Mouse (Mus musculus): ENCODE data around the gene Sez6l2. TPM values are rescaled to one million over a fixed set of nuclear protein-coding genes. Genes with fewer than 3 reads are reported as not detected.

Gene Sez6l2
- polyA plus RNA-seq, 1 experiment, result 0.10 TPM

- TF ChIP-seq REST (IDR thresholded peaks at IDR 0.05; ENCODE audit: insufficient read depth, insufficient read length), result no peak
- TF ChIP-seq MYOG (IDR thresholded peaks at IDR 0.05; ENCODE audit: control insufficient read depth in 1 of 3, insufficient read depth in 1 of 3, insufficient read length in 2 of 3, low read depth in 2 of 3), result peak in 2 of 3 experiments; percentile 14 to 59
- TF ChIP-seq MYOD1 (IDR thresholded peaks at IDR 0.05; ENCODE audit: control insufficient read depth in 1 of 3, insufficient read length in 2 of 3, low read depth in 2 of 3), result peak in 1 of 3 experiments; percentile 29
- TF ChIP-seq MAX (IDR thresholded peaks at IDR 0.05; ENCODE audit: low read depth), result peak; percentile 52
- TF ChIP-seq POLR2A (IDR thresholded peaks at IDR 0.05; ENCODE audit: insufficient read length, low read depth), result peak; percentile 9
- TF ChIP-seq USF1 (IDR thresholded peaks at IDR 0.05; ENCODE audit: low read depth), result no peak
- Histone ChIP-seq H3K79me2 (ENCODE audit: control insufficient read depth, insufficient read depth) (peaks cover 13% of the 10 kb centered on the region), H3ac (ENCODE audit: control insufficient read depth, insufficient read length) (peak within 1 kb of the TSS; percentile 83)
Measured at GRCm38 (mm10) chr7:126975950-126976866, 25.8 kb downstream of the Sez6l2 start, which contains the start of gene Cdiptos. Gene Cdiptos (minus strand): TSS chr7:126976098.

DNA sequence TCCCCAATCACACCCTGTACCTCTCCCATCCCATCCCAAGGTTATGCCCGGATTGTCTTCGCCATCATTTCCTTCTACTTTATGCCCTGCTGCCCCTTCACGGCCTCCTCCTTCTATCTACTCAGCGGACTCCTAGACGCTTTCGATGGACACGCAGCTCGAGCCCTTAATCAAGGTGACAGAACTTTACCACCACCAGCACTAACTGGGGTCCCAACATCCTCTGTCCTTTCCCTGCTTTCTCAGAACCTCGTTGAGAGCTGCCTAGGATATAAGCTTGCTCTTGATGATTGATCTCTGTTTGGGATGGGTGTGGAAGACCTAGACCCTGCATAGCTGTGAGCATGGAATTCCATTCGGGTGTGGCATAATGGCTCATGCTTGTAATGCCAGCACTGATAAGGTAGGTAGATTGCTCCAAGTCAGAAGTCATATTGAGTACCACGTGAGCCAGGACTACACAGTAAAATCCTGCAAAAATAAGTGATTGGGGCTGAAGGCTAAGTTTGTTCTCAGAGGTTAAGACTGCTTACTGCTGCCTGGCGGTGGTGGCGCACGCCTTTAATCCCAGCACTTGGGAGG, 26.6 kb downstream of the Sez6l2 start:
- Histone ChIP-seq H3K79me2 (ENCODE audit: control insufficient read depth, insufficient read depth) (peaks cover 13% of the 10 kb centered on the region), H3K27me3 (ENCODE audit: control insufficient read depth, insufficient read depth, insufficient read length) (no peaks in the 10 kb centered on the region), H3K4me2 (ENCODE audit: low read depth) (peak overlapping the region; percentile 77), H3K36me3 (ENCODE audit: control insufficient read depth, insufficient read depth) (peaks cover 14% of the 10 kb centered on the region), H3ac (ENCODE audit: control insufficient read depth, insufficient read length) (peak overlapping the region; percentile 83), H3K4me3 (peak overlapping the region; percentile 95)
- TF ChIP-seq POLR2AphosphoS2 (IDR thresholded peaks at IDR 0.05; ENCODE audit: insufficient read length, low read depth), result no peak
- no peak for TF ChIP-seq CEBPB (IDR thresholded peaks at IDR 0.05; ENCODE audit: insufficient read depth, poor library complexity, severe bottlenecking)
- TF ChIP-seq REST (IDR thresholded peaks at IDR 0.05; ENCODE audit: insufficient read depth, insufficient read length), result no peak
- TF ChIP-seq E2F4 (IDR thresholded peaks at IDR 0.05; ENCODE audit: insufficient read depth), result no peak
- no peak for TF ChIP-seq MAX (IDR thresholded peaks at IDR 0.05; ENCODE audit: low read depth)
- no peak for TF ChIP-seq SRF (IDR thresholded peaks at IDR 0.05; ENCODE audit: control insufficient read depth, insufficient read length, low read depth)
- TF ChIP-seq MYOG (IDR thresholded peaks at IDR 0.05; ENCODE audit: control insufficient read depth in 1 of 3, insufficient read depth in 1 of 3, insufficient read length in 2 of 3, low read depth in 2 of 3), result no peak
- no peak for TF ChIP-seq POLR2A (IDR thresholded peaks at IDR 0.05; ENCODE audit: insufficient read length, low read depth)
- TF ChIP-seq TCF3 (IDR thresholded peaks at IDR 0.05; ENCODE audit: insufficient read length, low read depth), result no peak
- no peak for TF ChIP-seq TCF12 (IDR thresholded peaks at IDR 0.05; ENCODE audit: insufficient read depth, poor library complexity, severe bottlenecking)
- TF ChIP-seq USF1 (IDR thresholded peaks at IDR 0.05; ENCODE audit: low read depth), result no peak

More at GRCm38 (mm10) chr7:126975950-126976866, 25.8 kb downstream of the Sez6l2 start, which contains the start of gene Cdiptos:
- H3K27me3 ChIP-seq (ENCODE audit: control insufficient read depth, insufficient read depth, insufficient read length), result peaks cover under 1% of the 10 kb centered on the region
- H3K36me3 ChIP-seq (ENCODE audit: control insufficient read depth, insufficient read depth), result peaks cover 14% of the 10 kb centered on the region
- peak within 1 kb of the TSS; percentile 77 for H3K4me2 ChIP-seq (ENCODE audit: low read depth)
- peak within 1 kb of the TSS; percentile 95 for H3K4me3 ChIP-seq

- TF ChIP-seq SRF (IDR thresholded peaks at IDR 0.05; ENCODE audit: control insufficient read depth, insufficient read length, low read depth) (no peak), TCF3 (IDR thresholded peaks at IDR 0.05; ENCODE audit: insufficient read length, low read depth) (no peak), POLR2AphosphoS2 (IDR thresholded peaks at IDR 0.05; ENCODE audit: insufficient read length, low read depth) (no peak), MAX (IDR thresholded peaks at IDR 0.05; ENCODE audit: low read depth) (no peak), TCF12 (IDR thresholded peaks at IDR 0.05; ENCODE audit: insufficient read depth, poor library complexity, severe bottlenecking) (no peak), CEBPB (IDR thresholded peaks at IDR 0.05; ENCODE audit: insufficient read depth, poor library complexity, severe bottlenecking) (no peak), REST (IDR thresholded peaks at IDR 0.05; ENCODE audit: insufficient read depth, insufficient read length) (no peak), E2F4 (IDR thresholded peaks at IDR 0.05; ENCODE audit: insufficient read depth) (no peak), MYOG (IDR thresholded peaks at IDR 0.05; ENCODE audit: control insufficient read depth in 1 of 3, insufficient read depth in 1 of 3, insufficient read length in 2 of 3, low read depth in 2 of 3) (no peak), USF1 (IDR thresholded peaks at IDR 0.05; ENCODE audit: low read depth) (no peak), POLR2A (IDR thresholded peaks at IDR 0.05; ENCODE audit: insufficient read length, low read depth) (no peak), MYOD1 (IDR thresholded peaks at IDR 0.05; ENCODE audit: control insufficient read depth in 1 of 3, insufficient read length in 2 of 3, low read depth in 2 of 3) (no peak)
- H3K4me2 ChIP-seq (ENCODE audit: low read depth), result no peak overlapping the region
- no peaks in the 10 kb centered on the region for H3K27me3 ChIP-seq (ENCODE audit: control insufficient read depth, insufficient read depth, insufficient read length)
- H3ac ChIP-seq (ENCODE audit: control insufficient read depth, insufficient read length), result no peak overlapping the region
- peaks cover 13% of the 10 kb centered on the region for H3K79me2 ChIP-seq (ENCODE audit: control insufficient read depth, insufficient read depth)
- H3K36me3 ChIP-seq (ENCODE audit: control insufficient read depth, insufficient read depth), result peaks cover 14% of the 10 kb centered on the region
- H3K4me3 ChIP-seq, result no peak overlapping the region
Measured at GRCm38 (mm10) chr7:126978841-126979240, 28.5 kb downstream of the Sez6l2 start.

GRCm38 (mm10) chr7:126981601-126982000, 31.2 kb downstream of the Sez6l2 start:
- no peak overlapping the region for H3K4me3 ChIP-seq
- H3K4me2 ChIP-seq (ENCODE audit: low read depth), result no peak overlapping the region
- H3K36me3 ChIP-seq (ENCODE audit: control insufficient read depth, insufficient read depth), result peaks cover 14% of the 10 kb centered on the region
- peaks cover 9% of the 10 kb centered on the region for H3K79me2 ChIP-seq (ENCODE audit: control insufficient read depth, insufficient read depth)
- TF ChIP-seq POLR2A (IDR thresholded peaks at IDR 0.05; ENCODE audit: insufficient read length, low read depth), result no peak
- no peak for TF ChIP-seq TCF3 (IDR thresholded peaks at IDR 0.05; ENCODE audit: insufficient read length, low read depth)
- no peak for TF ChIP-seq MYOG (IDR thresholded peaks at IDR 0.05; ENCODE audit: control insufficient read depth in 1 of 3, insufficient read depth in 1 of 3, insufficient read length in 2 of 3, low read depth in 2 of 3)
- TF ChIP-seq MYOD1 (IDR thresholded peaks at IDR 0.05; ENCODE audit: control insufficient read depth in 1 of 3, insufficient read length in 2 of 3, low read depth in 2 of 3), result no peak
- no peak for TF ChIP-seq POLR2AphosphoS2 (IDR thresholded peaks at IDR 0.05; ENCODE audit: insufficient read length, low read depth)
- no peak for TF ChIP-seq REST (IDR thresholded peaks at IDR 0.05; ENCODE audit: insufficient read depth, insufficient read length)
- TF ChIP-seq SRF (IDR thresholded peaks at IDR 0.05; ENCODE audit: control insufficient read depth, insufficient read length, low read depth), result no peak
- no peak for TF ChIP-seq E2F4 (IDR thresholded peaks at IDR 0.05; ENCODE audit: insufficient read depth)
- TF ChIP-seq USF1 (IDR thresholded peaks at IDR 0.05; ENCODE audit: low read depth), result no peak
- no peak overlapping the region for H3ac ChIP-seq (ENCODE audit: control insufficient read depth, insufficient read length)
- no peaks in the 10 kb centered on the region for H3K27me3 ChIP-seq (ENCODE audit: control insufficient read depth, insufficient read depth, insufficient read length)
